Mouse (Mus musculus) testis, adult 2 months (tissue): ENCODE data around the gene Shb. TPM values are rescaled to one million over a fixed set of nuclear protein-coding genes. Genes with fewer than 3 reads are reported as not detected.

Experiments
- H3K27ac ChIP-seq: fragments of 200-500 bp; 2 replicates; pipeline ENCODE4 v1.5.1; 2012; ENCODE audit warnings: low read depth, low read length; ENCODE audit not compliant: control insufficient read depth, insufficient read depth
- H3K27me3 ChIP-seq: fragments of 200-500 bp; 2 replicates; pipeline ENCODE4 v1.6.1; 2012; ENCODE audit warnings: mild to moderate bottlenecking, low read length, moderate library complexity; ENCODE audit not compliant: control insufficient read depth, insufficient read depth
- H3K36me3 ChIP-seq: fragments of 200-500 bp; 2 replicates; pipeline ENCODE4 v1.6.1; 2012; ENCODE audit warnings: mild to moderate bottlenecking, low read length; ENCODE audit not compliant: control insufficient read depth, insufficient read depth
- H3K4me1 ChIP-seq: fragments of 200-500 bp; 2 replicates; pipeline ENCODE4 v1.6.1; 2012; ENCODE audit warnings: low read length; ENCODE audit not compliant: control insufficient read depth, insufficient read depth
- H3K4me3 ChIP-seq: fragments of 200-500 bp; 2 replicates; pipeline ENCODE4 v1.5.1; 2012; ENCODE audit warnings: low read depth, mild to moderate bottlenecking, low read length, moderate library complexity, mixed read lengths; ENCODE audit not compliant: control insufficient read depth
- CTCF ChIP-seq: fragments of 200-500 bp; IDR thresholded peaks from 2 replicates; pipeline ENCODE4 v1.5.1; 2012; ENCODE audit warnings: low read depth, mild to moderate bottlenecking, inconsistent platforms, low read length, moderate library complexity; ENCODE audit not compliant: control insufficient read depth, insufficient read depth, insufficient replicate concordance
- POLR2A ChIP-seq: fragments of 200-500 bp; IDR thresholded peaks from 2 replicates; pipeline ENCODE4 v1.6.1; 2012; ENCODE audit warnings: low read depth, mild to moderate bottlenecking, inconsistent platforms, low read length, moderate library complexity; ENCODE audit not compliant: control insufficient read depth
- polyA plus RNA-seq: library from polyadenylated mRNA; depleted of rRNA; stranded (reverse); fragments of >200 nt; gene quantifications from 2 replicates; pipeline ENCODE4 v1.2.3, GENCODE M21; 2012

Gene Shb
- polyA plus RNA-seq, 1 experiment, result 7.3 TPM

- Histone ChIP-seq H3K27me3 (no peaks in the 10 kb centered on the region; the same call in 1 of the 2 replicates), H3K36me3 (no peaks in the 10 kb centered on the region), H3K27ac (peak overlapping the region; percentile 72), H3K4me1 (peaks cover 31% of the 10 kb centered on the region), H3K4me3 (peak overlapping the region; percentile 81)
- TF ChIP-seq CTCF (no peak), POLR2A (peak; percentile 55)
Observed at GRCm38 (mm10) chr4:45530662-45531542, 1.4 kb downstream of the Shb start.

GRCm38 (mm10) chr4:45529986-45530597 lies 2.2 kb downstream of the Shb start:
- Histone ChIP-seq H3K4me1 (peaks cover 31% of the 10 kb centered on the region), H3K27ac (peak overlapping the region; percentile 18; the same call in 1 of the 2 replicates), H3K4me3 (peak overlapping the region; percentile 74), H3K36me3 (no peaks in the 10 kb centered on the region), H3K27me3 (no peaks in the 10 kb centered on the region; the same call in 1 of the 2 replicates)
- no peak for TF ChIP-seq POLR2A
- TF ChIP-seq CTCF, result no peak

GRCm38 (mm10) chr4:45529201-45529985 lies 2.9 kb downstream of the Shb start:
- Histone ChIP-seq H3K4me1 (peaks cover 31% of the 10 kb centered on the region), H3K4me3 (peak overlapping the region; percentile 74), H3K36me3 (no peaks in the 10 kb centered on the region), H3K27ac (no peak overlapping the region), H3K27me3 (no peaks in the 10 kb centered on the region; the same call in 1 of the 2 replicates)
- TF ChIP-seq CTCF (no peak), POLR2A (no peak)

- peak overlapping the region; percentile 74 for H3K4me3 ChIP-seq
- H3K27me3 ChIP-seq, result no peaks in the 10 kb centered on the region; the same call in 1 of the 2 replicates
- no peaks in the 10 kb centered on the region for H3K36me3 ChIP-seq
- H3K27ac ChIP-seq, result no peak overlapping the region
- peaks cover 31% of the 10 kb centered on the region for H3K4me1 ChIP-seq
- TF ChIP-seq POLR2A, result no peak
Observed at GRCm38 (mm10) chr4:45528355-45529198, 3.7 kb downstream of the Shb start.

GRCm38 (mm10) chr4:45527562-45528354 lies 4.5 kb downstream of the Shb start:
- peak overlapping the region; percentile 74; the same call in 1 of the 2 replicates for H3K4me3 ChIP-seq
- H3K27me3 ChIP-seq, result no peaks in the 10 kb centered on the region; the same call in 1 of the 2 replicates
- H3K27ac ChIP-seq, result no peak overlapping the region
- H3K36me3 ChIP-seq, result no peaks in the 10 kb centered on the region
- H3K4me1 ChIP-seq, result peaks cover 31% of the 10 kb centered on the region
- no peak for TF ChIP-seq CTCF
- TF ChIP-seq POLR2A, result no peak
